Mouse (Mus musculus): ENCODE measurements at regions not wholly inside any gene's neighbourhood (a gene's known extent, or its start where the extent isn't known, plus 50 kb on each side); places are given as distances from the start of the nearest gene placed in this dataset.
A peak's percentile ranks its signal among the peaks of the same experiment; 100 is the strongest.

DNA sequence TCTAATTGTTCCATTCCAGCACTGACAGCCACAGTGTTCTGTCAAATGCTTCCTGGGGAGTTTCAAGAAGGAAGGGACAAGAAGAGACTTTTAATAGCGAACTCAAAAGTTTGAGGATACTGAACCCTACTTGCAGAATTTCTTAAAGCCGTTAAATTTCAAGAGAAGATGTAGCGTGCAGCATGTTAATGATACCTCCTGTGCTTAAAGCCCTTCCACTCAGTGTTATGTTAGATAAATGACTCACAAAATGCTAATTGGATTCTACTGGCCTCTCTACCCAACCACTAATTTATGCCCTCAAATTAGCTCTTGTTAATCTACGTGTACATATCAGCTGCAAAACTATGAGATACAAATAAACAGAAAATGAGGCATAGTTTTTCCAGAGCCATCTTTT lies 541.8 kb upstream of the Cdh20 start:
- Histone ChIP-seq H3K27me3 (no peaks in the 10 kb centered on the region), H3K9ac (no peak overlapping the region), H3K9me3 (replicated peaks) (no peaks in the 10 kb centered on the region), H3K4me2 (no peak overlapping the region), H3K4me3 (no peak overlapping the region), H3K4me1 (no peaks in the 10 kb centered on the region), H3K36me3 (ENCODE audit: poor library complexity, severe bottlenecking) (no peaks in the 10 kb centered on the region), H3K27ac (no peak overlapping the region)
- 51% methylated on average over 4 of the region's 4 CpGs for WGBS
- no peak for ATAC-seq

DNA sequence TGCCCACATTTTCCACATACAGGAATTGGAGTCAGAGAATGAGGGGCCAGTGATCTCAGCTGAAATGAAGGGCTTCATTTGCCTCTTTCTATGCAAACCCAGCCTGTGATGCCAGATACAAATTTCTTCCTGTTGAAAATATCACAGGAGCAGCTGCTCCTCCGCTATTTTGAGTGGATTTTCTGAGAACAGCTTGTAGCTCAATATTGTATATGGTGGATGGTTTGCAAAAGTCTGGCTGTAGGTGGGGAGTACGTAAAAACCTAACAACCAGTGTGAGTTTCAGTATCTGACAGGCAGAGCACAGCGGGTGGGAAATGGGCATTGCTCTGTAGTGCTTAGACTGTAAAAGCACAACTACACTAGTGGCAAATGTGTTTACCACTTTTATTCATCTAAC lies 541.4 kb upstream of the Cdh20 start:
- no peak overlapping the region for H3K9ac ChIP-seq
- no peak overlapping the region for H3K4me2 ChIP-seq
- no peak overlapping the region for H3K4me3 ChIP-seq
- no peaks in the 10 kb centered on the region for H3K9me3 ChIP-seq (replicated peaks)
- H3K27me3 ChIP-seq, result no peaks in the 10 kb centered on the region
- 73% methylated on average over 3 of the region's 3 CpGs for whole genome bisulfite sequencing
- H3K36me3 ChIP-seq (ENCODE audit: poor library complexity, severe bottlenecking), result no peaks in the 10 kb centered on the region
- ATAC-seq, result peak; percentile 43; the same call in 1 of the 2 replicates
- H3K27ac ChIP-seq, result no peak overlapping the region
- H3K4me1 ChIP-seq, result no peaks in the 10 kb centered on the region

- no peak overlapping the region for H3K4me2 ChIP-seq
- no peak for ATAC-seq
- H3K9me3 ChIP-seq (replicated peaks), result no peaks in the 10 kb centered on the region
- no peaks in the 10 kb centered on the region for H3K36me3 ChIP-seq (ENCODE audit: poor library complexity, severe bottlenecking)
- no peaks in the 10 kb centered on the region for H3K4me1 ChIP-seq
- H3K27me3 ChIP-seq, result no peaks in the 10 kb centered on the region
- H3K9ac ChIP-seq, result no peak overlapping the region
- H3K27ac ChIP-seq, result no peak overlapping the region
- H3K4me3 ChIP-seq, result no peak overlapping the region
These were observed 526.7 kb upstream of the Cdh20 start for GRCm38 (mm10) chr1:104241605-104242004.

- Histone ChIP-seq H3K4me3 (no peak overlapping the region), H3K9ac (no peak overlapping the region), H3K27me3 (no peaks in the 10 kb centered on the region), H3K4me1 (no peaks in the 10 kb centered on the region), H3K9me3 (replicated peaks) (no peaks in the 10 kb centered on the region), H3K27ac (no peak overlapping the region), H3K36me3 (ENCODE audit: poor library complexity, severe bottlenecking) (no peaks in the 10 kb centered on the region), H3K4me2 (no peak overlapping the region)
- ATAC-seq, result no peak
- 93% methylated on average over 1 of the region's 1 CpGs for WGBS
These were observed 502.6 kb upstream of the Cdh20 start for GRCm38 (mm10) chr1:104265775-104266174.

DNA sequence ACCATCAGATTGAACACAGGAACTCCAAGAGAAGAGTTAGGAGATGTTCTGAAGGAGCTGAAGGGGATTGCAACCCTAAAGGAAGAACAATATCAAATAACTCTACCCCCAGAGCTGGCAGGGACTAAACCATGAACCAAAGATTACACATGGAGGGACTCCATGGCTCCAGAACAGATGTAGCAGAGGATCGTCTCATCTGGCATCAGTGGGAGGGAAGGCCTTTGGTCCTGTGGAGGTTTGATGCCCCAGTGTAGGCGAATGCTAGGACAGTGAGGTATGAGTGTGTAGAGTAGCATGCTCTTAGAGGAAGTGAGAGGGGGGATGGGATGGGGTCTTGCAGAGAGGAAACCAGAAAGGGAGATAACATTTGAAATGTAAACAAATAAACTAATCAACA lies 460.4 kb upstream of the Cdh20 start:
- H3K4me2 ChIP-seq, result no peak overlapping the region
- H3K9me3 ChIP-seq (replicated peaks), result no peaks in the 10 kb centered on the region
- H3K9ac ChIP-seq, result no peak overlapping the region
- H3K27ac ChIP-seq, result no peak overlapping the region
- H3K4me1 ChIP-seq, result no peaks in the 10 kb centered on the region
- H3K27me3 ChIP-seq, result no peaks in the 10 kb centered on the region
- H3K36me3 ChIP-seq (ENCODE audit: poor library complexity, severe bottlenecking), result no peaks in the 10 kb centered on the region
- 92% methylated on average over 2 of the region's 2 CpGs for WGBS
- H3K4me3 ChIP-seq, result no peak overlapping the region
- no peak for ATAC-seq

- H3K27me3 ChIP-seq, result no peaks in the 10 kb centered on the region
- no peaks in the 10 kb centered on the region for H3K36me3 ChIP-seq (ENCODE audit: poor library complexity, severe bottlenecking)
- no peak overlapping the region for H3K9ac ChIP-seq
- no peak for ATAC-seq
- H3K4me1 ChIP-seq, result no peaks in the 10 kb centered on the region
- H3K4me2 ChIP-seq, result no peak overlapping the region
- H3K27ac ChIP-seq, result no peak overlapping the region
- whole genome bisulfite sequencing, result 86% methylated on average over 4 of the region's 4 CpGs
- H3K9me3 ChIP-seq (replicated peaks), result no peaks in the 10 kb centered on the region
- no peak overlapping the region for H3K4me3 ChIP-seq
These were observed 456.7 kb upstream of the Cdh20 start for GRCm38 (mm10) chr1:104311617-104312016.

DNA sequence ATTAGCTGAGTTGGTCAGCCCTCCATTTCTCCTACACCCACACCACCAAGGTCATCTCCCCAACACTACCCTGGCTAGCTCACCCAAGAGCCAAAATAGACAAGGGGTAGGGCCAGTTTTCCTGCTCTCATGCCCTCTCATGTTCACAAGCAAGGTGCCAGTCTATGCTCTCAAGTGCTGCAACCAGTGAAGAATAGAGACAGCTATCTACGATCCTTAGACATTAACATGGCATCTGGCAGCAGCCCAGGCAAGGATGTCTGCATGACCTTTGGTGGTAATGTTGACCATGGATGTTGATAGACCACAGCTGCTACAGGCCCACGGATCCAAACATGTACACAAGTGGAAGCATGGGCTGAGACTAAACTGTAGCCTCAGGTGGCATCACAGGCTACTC lies 453.3 kb upstream of the Cdh20 start:
- no peaks in the 10 kb centered on the region for H3K36me3 ChIP-seq (ENCODE audit: poor library complexity, severe bottlenecking)
- H3K9ac ChIP-seq, result no peak overlapping the region
- H3K4me3 ChIP-seq, result no peak overlapping the region

DNA sequence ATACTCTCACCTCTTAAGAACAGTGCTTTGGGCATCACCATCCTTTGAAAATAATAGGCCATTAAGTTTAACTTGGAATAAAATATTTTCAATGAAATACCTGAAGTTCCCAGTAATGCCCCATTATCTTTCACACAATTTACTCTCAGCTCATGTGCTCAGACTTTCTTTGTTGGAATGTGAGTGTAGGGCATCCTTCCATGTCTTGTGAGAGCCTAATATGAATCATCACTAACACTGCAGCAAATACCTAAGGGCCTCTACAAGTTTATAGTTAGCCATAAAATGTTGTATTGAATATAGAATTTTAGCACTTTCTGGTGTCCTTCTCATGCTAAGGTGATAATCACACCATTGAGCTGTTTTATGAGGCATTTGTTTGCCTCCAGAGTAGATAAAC lies 450.3 kb upstream of the Cdh20 start:
- H3K27ac ChIP-seq, result no peak overlapping the region
- no peaks in the 10 kb centered on the region for H3K36me3 ChIP-seq (ENCODE audit: poor library complexity, severe bottlenecking)
- no peaks in the 10 kb centered on the region for H3K27me3 ChIP-seq
- no peak overlapping the region for H3K4me2 ChIP-seq
- no peaks in the 10 kb centered on the region for H3K9me3 ChIP-seq (replicated peaks)
- no peak for ATAC-seq
- H3K4me3 ChIP-seq, result no peak overlapping the region
- no peaks in the 10 kb centered on the region for H3K4me1 ChIP-seq
- H3K9ac ChIP-seq, result no peak overlapping the region

More for the DNA sequence above, 453.3 kb upstream of the Cdh20 start:
- no peaks in the 10 kb centered on the region for H3K9me3 ChIP-seq (replicated peaks)
- WGBS, result 88% methylated on average over 2 of the region's 2 CpGs
- ATAC-seq, result no peak
- H3K27ac ChIP-seq, result no peak overlapping the region
- no peak overlapping the region for H3K4me2 ChIP-seq
- H3K4me1 ChIP-seq, result no peaks in the 10 kb centered on the region
- H3K27me3 ChIP-seq, result no peaks in the 10 kb centered on the region

GRCm38 (mm10) chr1:104332666-104333370 lies 435.5 kb upstream of the Cdh20 start:
- H3K36me3 ChIP-seq (ENCODE audit: poor library complexity, severe bottlenecking), result no peaks in the 10 kb centered on the region
- H3K9me3 ChIP-seq (replicated peaks), result no peaks in the 10 kb centered on the region
- no peak for ATAC-seq
- H3K4me3 ChIP-seq, result no peak overlapping the region
- 81% methylated on average over 3 of the region's 3 CpGs for WGBS
- H3K9ac ChIP-seq, result no peak overlapping the region
- H3K27me3 ChIP-seq, result no peaks in the 10 kb centered on the region
- no peak overlapping the region for H3K27ac ChIP-seq
- no peaks in the 10 kb centered on the region for H3K4me1 ChIP-seq
- H3K4me2 ChIP-seq, result no peak overlapping the region

DNA sequence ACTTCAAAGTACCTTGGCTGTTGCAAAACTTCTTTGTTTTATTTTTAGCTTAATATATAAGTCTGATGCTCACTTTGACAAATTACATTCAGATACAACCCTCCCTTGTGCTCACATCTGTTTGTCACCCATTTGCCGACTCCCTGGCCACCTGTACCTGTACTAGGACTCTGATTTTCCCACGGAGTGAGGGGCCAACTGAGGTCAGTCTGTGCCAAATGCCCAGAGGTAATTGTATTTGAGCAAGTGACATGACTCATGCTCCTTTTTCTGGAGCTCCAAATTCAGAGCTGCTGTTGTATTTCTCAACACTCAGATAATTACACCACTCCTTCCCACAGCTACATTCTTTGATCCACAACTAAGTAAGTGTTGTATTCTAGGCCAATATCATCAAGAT lies 434.8 kb upstream of the Cdh20 start:
- Histone ChIP-seq H3K4me1 (no peaks in the 10 kb centered on the region), H3K36me3 (ENCODE audit: poor library complexity, severe bottlenecking) (no peaks in the 10 kb centered on the region), H3K9ac (no peak overlapping the region), H3K9me3 (replicated peaks) (no peaks in the 10 kb centered on the region), H3K4me2 (no peak overlapping the region), H3K27ac (no peak overlapping the region), H3K27me3 (no peaks in the 10 kb centered on the region), H3K4me3 (no peak overlapping the region)
- no peak for ATAC-seq
- 65% methylated on average over 2 of the region's 2 CpGs for WGBS

All from forebrain, embryonic 13.5 days (tissue).